Mouse (Mus musculus) thymus, adult 2 months (tissue): ENCODE measurements around the gene 2900026A02Rik.

ENCODE experiments used
- CTCF ChIP-seq: fragments of 200-500 bp; IDR thresholded peaks from 2 replicates; pipeline ENCODE4 v1.5.1; 2012; ENCODE audit warnings: mild to moderate bottlenecking, control low read depth, low read length, moderate library complexity, borderline replicate concordance; ENCODE audit not compliant: control insufficient read depth, poor library complexity, insufficient read depth; ENCODE audit errors: extremely low read depth
- POLR2A ChIP-seq: fragments of 200-500 bp; IDR thresholded peaks from 2 replicates; pipeline ENCODE4 v1.6.1; 2012; ENCODE audit warnings: mild to moderate bottlenecking, low read length, control low read depth, moderate library complexity; ENCODE audit not compliant: control insufficient read depth, poor library complexity, insufficient read depth; ENCODE audit errors: extremely low read depth

DNA sequence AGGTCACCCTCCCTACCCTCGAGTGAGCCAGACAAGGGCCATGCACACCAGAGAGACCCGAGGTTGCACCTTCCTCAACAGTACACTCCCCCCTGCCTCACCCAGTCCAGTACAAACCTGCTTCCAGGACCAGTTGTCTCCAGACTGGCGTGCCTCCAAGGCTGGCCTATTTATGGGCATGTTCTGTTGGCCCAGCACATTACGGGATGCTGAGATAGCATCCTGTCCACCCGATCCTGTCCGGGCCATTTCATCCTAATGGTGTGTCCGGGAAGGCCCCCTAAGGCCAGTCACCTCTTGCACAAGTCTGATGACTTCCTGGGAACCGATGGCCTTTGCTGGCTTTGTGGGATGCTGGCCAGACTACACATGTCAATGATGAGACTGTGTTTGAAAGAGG, 139.6 kb downstream of the 2900026A02Rik start, which contains the start of gene Crybb3:
- no peak for TF ChIP-seq POLR2A
- TF ChIP-seq CTCF: no peak
